Comparison of ENCODE assay signal across 27 mouse cellular contexts in genomic region chr14:33680621-33681020, GRCm38 (mm10).
DNase-seq lines count a peak whose midpoint lies in the region; ATAC-seq and TF ChIP-seq lines count a peak whose summit lies in the region.
"Had no signal": no experiment of that assay in that cellular context is flagged by ENCODE, and none has a peak within 500 bp of the region (broad histone marks: within the 10 kb centered on the region; RNA-seq: fewer than 3 reads in every experiment).

No protein-coding gene starts in this region.

- H3K9me3 ChIP-seq in heart, embryonic 11.5 days (replicated peaks; ENCODE audit: control insufficient read depth, low read length): no peaks in the 10 kb centered on the region
- H3K9me3 ChIP-seq: embryonic facial prominence, embryonic 12.5 days; forebrain, embryonic 12.5 days; hindbrain, embryonic 13.5 days; liver, embryonic 15.5 days; midbrain, embryonic 15.5 days; neural tube, embryonic 13.5 days had no signal

- H3K36me3 ChIP-seq in heart, adult 2 months (ENCODE audit: control insufficient read depth, insufficient read depth, low read length): no peaks in the 10 kb centered on the region
- H3K36me3 ChIP-seq in heart, embryonic 11.5 days (ENCODE audit: control insufficient read depth, insufficient read depth, low read length): no peaks in the 10 kb centered on the region
- H3K36me3 ChIP-seq: embryonic facial prominence, embryonic 12.5 days; forebrain, embryonic 12.5 days; G1E; hindbrain, embryonic 13.5 days; liver, embryonic 15.5 days; midbrain, embryonic 15.5 days; neural tube, embryonic 13.5 days had no signal

- 0 out of 2 replicates have a peak, but pooled peaks have one; percentile 22 for TF ChIP-seq EP300 in heart, adult 2 months (IDR thresholded peaks at IDR 0.05; ENCODE audit: insufficient read depth, low read depth, low read length)

- intact Hi-C loops in heart, adult 2 months (cut with DNase I): no loop called here
- intact Hi-C loops in heart, postnatal 14 days (cut with DNase I): no loop called here

- no peak for TF ChIP-seq CTCF in heart, adult 2 months (IDR thresholded peaks at IDR 0.05)
- TF ChIP-seq CTCF in cerebellum, adult 2 months (IDR thresholded peaks at IDR 0.05; ENCODE audit: borderline replicate concordance, insufficient read depth, low read depth, low read length): no peak

- no peak for ATAC-seq in heart, embryonic 11.5 days (replicated peaks; ENCODE audit: insufficient number of reproducible peaks, low FRiP score, low TSS enrichment)
- ATAC-seq: inflammation-experienced regulatory T-cells, adult 6 months; midbrain, embryonic 15.5 days had no signal

- peak overlapping the region; percentile 4 for H3K27ac ChIP-seq in heart, adult 2 months
- H3K27ac ChIP-seq in heart, embryonic 11.5 days (ENCODE audit: low read depth, low read length): no peak overlapping the region
- H3K27ac ChIP-seq in cerebellum, adult 2 months (ENCODE audit: insufficient read depth, low read length): no peak overlapping the region
- H3K27ac ChIP-seq: embryonic facial prominence, embryonic 12.5 days; forebrain, embryonic 12.5 days; hindbrain, embryonic 13.5 days; left cerebral cortex, adult 2 months; liver, embryonic 15.5 days; macrophage; midbrain, embryonic 15.5 days; neural tube, embryonic 13.5 days had no signal

- no peaks in the 10 kb centered on the region for H3K79me2 ChIP-seq in heart, adult 2 months (replicated peaks; ENCODE audit: control insufficient read depth, insufficient read depth, low read length)

- H3K27me3 ChIP-seq in heart, adult 2 months (ENCODE audit: control insufficient read depth, insufficient read depth, low read length): no peaks in the 10 kb centered on the region
- H3K27me3 ChIP-seq in heart, embryonic 11.5 days (ENCODE audit: control insufficient read depth, insufficient read depth, low read length): no peaks in the 10 kb centered on the region; the same call in 1 of the 2 replicates
- no peaks in the 10 kb centered on the region for H3K27me3 ChIP-seq in cerebellum, adult 2 months (ENCODE audit: control insufficient read depth, insufficient read depth, low read length)
- H3K27me3 ChIP-seq: CH12.LX; embryonic facial prominence, embryonic 12.5 days; forebrain, embryonic 12.5 days; hindbrain, embryonic 13.5 days; liver, embryonic 15.5 days; midbrain, embryonic 15.5 days had no signal

- TF ChIP-seq POLR2A in heart, adult 2 months (IDR thresholded peaks at IDR 0.05; ENCODE audit: insufficient read depth, low read depth, low read length): no peak
- no peak for TF ChIP-seq POLR2A in cerebellum, adult 2 months (IDR thresholded peaks at IDR 0.05; ENCODE audit: borderline replicate concordance, insufficient read depth, low read length)

- 77% methylated on average over 6 of the region's 6 CpGs for WGBS in heart, adult 2 months
- 84% methylated on average over 6 of the region's 6 CpGs for WGBS in heart, embryonic 11.5 days (ENCODE audit: insufficient replicate concordance)
- WGBS in cerebellum, adult 2 months: 90% methylated on average over 6 of the region's 6 CpGs

- peak; percentile 58 to 69 for DNase-seq in heart, adult 2 months
- DNase-seq in lung, postnatal 25 days (ENCODE audit: low spot score): peak; percentile 25
- no peak for DNase-seq in lung, postnatal 10 days
- peak; percentile 78 for DNase-seq in gastrocnemius, postnatal 25 days
- DNase-seq in heart, postnatal 14 days: peak; percentile 50 to 59
- no peak for DNase-seq in cerebellum, adult 2 months
- DNase-seq in natural killer cell, adult 2 months (ENCODE audit: low spot score in 2 of 2): no peak
- DNase-seq: adrenal gland, adult 8-10 months; B cell, adult 2 months; cerebellum, adult 18-20 months; cerebellum, postnatal 25 days; kidney, adult 18-20 months; kidney, postnatal 10 days; retina, postnatal 1 day; thymus, adult 18-20 months had no signal

- H3K4me2 ChIP-seq in heart, embryonic 11.5 days: no peak overlapping the region
- H3K4me2 ChIP-seq: embryonic facial prominence, embryonic 12.5 days; forebrain, embryonic 12.5 days; hindbrain, embryonic 13.5 days; liver, embryonic 15.5 days; midbrain, embryonic 15.5 days; neural tube, embryonic 13.5 days had no signal

- no peak overlapping the region for H3K9ac ChIP-seq in heart, adult 2 months (ENCODE audit: low read depth, low read length)
- H3K9ac ChIP-seq in heart, embryonic 11.5 days (ENCODE audit: low read depth, low read length): no peak overlapping the region
- H3K9ac ChIP-seq: embryonic facial prominence, embryonic 12.5 days; forebrain, embryonic 12.5 days; hindbrain, embryonic 13.5 days; liver, embryonic 15.5 days; midbrain, embryonic 15.5 days; neural tube, embryonic 13.5 days had no signal

- no peak overlapping the region for H3K4me3 ChIP-seq in heart, adult 2 months
- H3K4me3 ChIP-seq in heart, embryonic 11.5 days (ENCODE audit: low read depth, low read length): no peak overlapping the region
- no peak overlapping the region for H3K4me3 ChIP-seq in cerebellum, adult 2 months (replicated peaks; ENCODE audit: insufficient read depth, low read depth, low read length)
- H3K4me3 ChIP-seq: embryonic facial prominence, embryonic 12.5 days; forebrain, embryonic 12.5 days; hindbrain, embryonic 13.5 days; left cerebral cortex, adult 2 months; liver, embryonic 15.5 days; midbrain, embryonic 15.5 days; neural tube, embryonic 13.5 days had no signal

- no peaks in the 10 kb centered on the region; the same call in 1 of the 2 replicates for H3K4me1 ChIP-seq in heart, adult 2 months (ENCODE audit: control insufficient read depth, insufficient read depth, low read length)
- peaks cover 3% of the 10 kb centered on the region; the same call in 1 of the 2 replicates for H3K4me1 ChIP-seq in heart, embryonic 11.5 days (ENCODE audit: control insufficient read depth, insufficient read depth, low read length)
- H3K4me1 ChIP-seq in cerebellum, adult 2 months (ENCODE audit: control insufficient read depth, insufficient read depth, low read length): no peaks in the 10 kb centered on the region
- H3K4me1 ChIP-seq: liver, embryonic 15.5 days had no signal

Comparison
In these comparisons a context has a peak if more than half of its experiments do, and no peak if none do; other contexts are left out.
1. DNase-seq: peak in heart, adult 2 months (2 of 2), lung, postnatal 25 days (single experiment), gastrocnemius, postnatal 25 days (single experiment) and heart, postnatal 14 days (2 of 2); none in lung, postnatal 10 days (single experiment), cerebellum, adult 2 months (0 of 2) and natural killer cell, adult 2 months (0 of 2).